Mouse (Mus musculus) c-Kit-positive CD71-negative TER-119-negative erythroid progenitor cells, embryonic 14.5 days (primary cell): Measurements from ENCODE around the gene Prkcb.

Experiments used
- DNase-seq: peaks from one replicate; pipeline ENCODE4 v3.0.0-alpha.2; 2013; ENCODE audit warnings: low read depth

The Prkcb gene

DNA sequence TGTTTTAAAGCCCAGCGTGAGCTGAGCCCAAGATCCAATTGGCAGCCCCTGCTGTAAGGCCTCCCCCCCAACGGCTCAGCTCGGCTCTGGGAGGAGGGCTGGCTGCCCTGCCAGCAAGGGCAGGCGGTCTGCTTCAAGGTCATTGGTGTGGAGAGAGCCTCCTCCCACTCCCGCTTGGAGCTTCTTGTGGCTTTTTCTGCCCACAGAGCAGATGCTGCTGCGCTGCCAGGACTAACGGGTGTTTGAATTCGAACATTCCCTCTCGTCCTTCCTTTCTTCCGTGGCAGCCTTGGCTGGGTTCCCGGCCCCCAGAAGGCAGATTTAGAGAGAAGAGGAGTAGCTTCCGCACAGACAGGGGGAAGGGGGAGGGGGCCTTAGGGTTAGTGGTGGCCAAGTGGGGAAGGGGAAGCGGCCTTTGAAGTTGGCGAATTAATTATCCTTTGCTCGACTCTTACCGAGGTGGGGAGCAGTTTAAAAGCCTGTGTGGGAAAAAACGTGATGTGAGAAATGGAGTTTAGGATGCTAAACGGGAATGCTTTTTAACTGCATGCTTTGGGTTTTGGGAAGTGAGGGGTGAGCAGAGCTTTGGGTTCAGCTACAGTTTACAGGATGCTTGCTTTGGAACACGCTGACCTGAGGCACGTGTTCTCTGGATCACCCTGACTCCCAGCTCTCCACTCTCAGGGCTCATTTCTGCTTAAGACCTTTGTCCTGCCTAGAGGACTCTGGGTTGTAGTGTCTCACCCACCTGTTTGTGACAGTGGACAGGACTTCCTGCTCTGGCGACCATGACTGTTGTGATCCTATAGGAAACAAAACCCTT, 116.2 kb downstream of the Prkcb start:
- no peak for DNase-seq

DNA sequence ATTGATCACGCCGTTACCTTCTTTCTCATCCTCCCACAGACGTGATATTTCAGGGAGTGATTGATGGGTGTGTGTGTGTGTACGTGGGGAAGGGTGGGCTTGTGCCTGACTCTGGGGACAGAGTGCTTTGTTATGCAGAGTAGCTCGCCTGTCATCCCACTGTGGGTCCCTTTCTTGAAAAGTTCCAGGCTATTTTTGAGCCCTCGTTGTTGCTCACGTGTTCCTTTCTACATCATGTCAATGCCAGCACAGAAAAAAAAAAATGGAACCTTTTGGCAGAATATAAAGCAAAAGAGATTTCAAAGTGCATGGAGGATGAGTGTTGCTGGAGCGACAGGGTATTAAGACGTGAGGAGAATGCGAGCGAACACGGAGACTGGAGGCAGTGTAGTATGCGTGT, 118.1 kb downstream of the Prkcb start:
- DNase-seq, result no peak

DNA sequence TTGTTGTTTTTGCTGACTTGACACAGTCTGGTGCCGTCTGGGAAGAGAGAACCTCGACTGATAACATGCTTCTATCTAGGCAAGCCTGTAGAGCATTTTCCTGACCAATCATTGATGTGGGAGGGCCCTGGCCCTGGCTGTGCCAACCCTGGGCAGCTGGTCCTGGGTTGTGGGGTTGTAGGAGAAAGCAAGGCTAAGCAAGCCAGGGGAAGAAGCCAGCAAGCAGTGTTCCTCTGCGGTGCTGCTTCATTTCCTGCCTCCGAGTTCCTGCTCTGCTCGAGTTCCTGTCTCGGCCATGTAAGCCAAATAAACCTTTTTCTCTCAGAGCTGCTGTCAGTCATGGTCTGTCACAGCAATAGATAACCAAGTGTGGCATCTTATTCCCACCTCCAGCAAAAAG, 121.4 kb downstream of the Prkcb start:
- no peak for DNase-seq

DNA sequence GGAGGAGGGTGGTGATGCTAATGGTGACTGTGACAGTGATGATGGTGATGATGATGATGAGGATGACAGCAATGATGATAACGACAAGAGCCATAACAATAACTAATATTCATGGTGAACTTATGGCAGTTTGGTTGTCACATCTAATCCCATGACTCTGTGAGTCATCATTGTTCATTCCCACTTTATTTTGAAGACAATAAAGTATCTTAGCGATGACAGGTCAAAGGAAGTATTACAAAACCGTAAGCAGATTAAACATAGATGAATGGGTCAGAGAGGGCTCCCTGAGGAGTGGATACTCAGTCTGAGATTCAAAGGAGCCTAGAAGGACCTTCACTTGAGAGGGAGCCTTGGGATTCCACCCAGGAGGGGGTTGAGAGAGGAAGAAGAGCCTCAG, 122.3 kb downstream of the Prkcb start:
- DNase-seq, result no peak

DNA sequence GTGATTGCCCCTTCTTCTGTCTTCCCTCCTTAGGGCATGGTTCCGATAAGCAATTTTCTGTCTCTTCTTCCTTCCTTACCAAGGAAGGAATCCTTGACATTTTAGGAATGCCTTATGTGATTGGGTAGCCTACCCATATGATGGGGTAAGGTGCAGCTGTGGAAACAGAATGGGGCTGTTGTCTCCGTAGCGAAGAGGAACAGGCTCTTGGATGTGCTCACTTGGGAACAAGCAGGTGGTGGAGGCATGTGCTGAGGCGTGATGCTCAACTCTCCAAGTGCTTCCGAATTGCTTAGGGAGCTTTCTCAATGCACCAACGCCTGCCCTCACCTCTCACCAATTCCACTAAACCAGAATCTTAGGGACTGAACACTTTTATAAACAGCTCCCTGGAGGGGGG, 124.7 kb downstream of the Prkcb start:
- DNase-seq, result no peak

DNA sequence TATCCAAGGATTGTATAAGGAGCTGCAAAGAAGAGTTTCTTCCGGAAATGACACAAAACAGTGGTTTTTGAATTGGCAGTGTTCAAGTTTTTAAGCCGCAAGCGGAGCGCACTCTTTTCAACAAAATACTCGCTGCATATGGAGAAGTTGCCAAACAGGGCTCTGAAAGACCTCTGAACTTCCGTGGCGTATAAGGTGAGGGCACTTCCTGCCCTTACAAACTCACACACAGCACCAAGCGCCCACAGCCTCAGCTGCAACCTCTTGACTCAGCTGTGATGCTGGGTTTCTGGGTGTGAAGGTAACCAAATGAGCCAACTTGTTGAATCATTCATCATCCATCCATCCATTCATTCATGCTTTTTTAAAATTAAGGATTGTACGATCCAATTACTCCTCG, 125.6 kb downstream of the Prkcb start:
- DNase-seq, result no peak

DNA sequence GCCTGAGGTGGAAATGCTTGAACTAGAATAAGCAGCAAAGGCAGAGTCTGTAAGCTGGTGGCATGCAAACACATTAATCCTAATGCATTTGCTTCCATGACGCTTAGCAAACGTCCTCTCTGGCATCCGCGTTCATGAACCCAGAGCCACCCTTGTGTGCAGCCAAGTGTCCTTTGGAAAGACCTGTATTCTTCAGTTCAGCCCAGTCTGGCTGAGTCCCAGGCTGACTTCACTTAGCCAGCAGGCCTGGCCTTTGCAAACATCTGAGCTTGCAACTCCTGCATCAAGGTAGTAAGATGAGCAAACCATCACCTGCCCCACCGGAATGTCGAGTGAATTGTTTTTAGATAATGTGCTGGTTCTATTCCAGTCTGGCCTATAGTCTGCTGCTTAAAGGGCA, 126.1 kb downstream of the Prkcb start:
- no peak for DNase-seq

DNA sequence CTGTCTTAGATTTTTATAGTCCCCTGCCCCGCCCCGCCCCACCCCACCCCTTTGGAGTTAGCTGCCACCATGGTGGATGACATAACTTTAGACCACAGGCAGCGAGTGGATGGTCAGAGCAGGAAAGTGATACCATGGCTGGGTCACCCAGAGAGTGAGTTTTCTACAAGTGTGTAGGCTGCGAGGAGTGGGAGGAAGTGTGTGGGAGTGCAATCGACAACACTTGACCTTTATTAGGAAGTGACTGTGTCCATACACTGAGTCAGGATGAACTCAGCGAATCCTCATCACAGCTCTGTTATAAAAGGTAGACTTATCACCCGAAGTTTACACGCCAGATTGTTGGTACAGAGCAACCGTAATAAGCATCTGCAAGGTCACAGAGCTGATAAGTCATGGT, 126.8 kb downstream of the Prkcb start:
- no peak for DNase-seq

DNA sequence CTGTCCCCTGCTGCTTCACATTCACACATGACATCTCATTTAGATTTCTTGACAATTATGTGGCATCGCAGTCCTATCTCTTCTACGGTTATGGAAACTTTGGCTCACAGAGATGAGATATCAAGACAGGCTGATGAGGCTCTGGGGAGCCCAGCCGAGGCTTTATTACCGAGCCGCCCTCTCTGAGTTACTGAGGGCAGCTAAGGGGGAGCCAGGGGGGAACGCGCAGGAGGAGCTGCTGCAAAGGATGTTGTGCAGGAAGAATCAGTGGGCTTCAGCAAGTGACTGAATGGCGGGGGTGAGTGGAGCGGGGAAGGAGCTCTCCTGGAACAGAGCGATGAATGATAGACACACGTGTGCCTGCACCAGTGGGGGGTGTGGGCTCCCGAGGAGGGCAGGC, 127.4 kb downstream of the Prkcb start:
- DNase-seq, result no peak

DNA sequence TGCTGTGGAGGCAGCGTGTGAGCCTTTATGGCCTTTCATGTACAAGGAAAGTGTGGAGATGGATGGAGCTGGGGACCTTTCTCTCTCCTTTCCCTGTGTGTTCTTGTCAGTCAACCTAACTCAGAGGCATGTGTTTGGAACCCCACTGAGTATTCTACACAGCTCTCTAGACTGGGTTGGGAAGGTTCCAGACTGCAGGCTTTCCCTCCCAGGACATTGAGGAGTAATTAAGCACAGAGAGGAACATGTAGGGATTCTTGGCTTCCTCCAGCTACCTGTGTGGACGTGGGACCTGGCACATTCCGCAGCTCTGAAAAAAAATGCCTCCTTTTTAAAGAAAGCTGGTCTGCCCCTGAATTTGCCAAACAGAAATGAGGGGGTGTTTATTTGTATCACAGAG, 130.0 kb downstream of the Prkcb start:
- DNase-seq, result no peak

DNA sequence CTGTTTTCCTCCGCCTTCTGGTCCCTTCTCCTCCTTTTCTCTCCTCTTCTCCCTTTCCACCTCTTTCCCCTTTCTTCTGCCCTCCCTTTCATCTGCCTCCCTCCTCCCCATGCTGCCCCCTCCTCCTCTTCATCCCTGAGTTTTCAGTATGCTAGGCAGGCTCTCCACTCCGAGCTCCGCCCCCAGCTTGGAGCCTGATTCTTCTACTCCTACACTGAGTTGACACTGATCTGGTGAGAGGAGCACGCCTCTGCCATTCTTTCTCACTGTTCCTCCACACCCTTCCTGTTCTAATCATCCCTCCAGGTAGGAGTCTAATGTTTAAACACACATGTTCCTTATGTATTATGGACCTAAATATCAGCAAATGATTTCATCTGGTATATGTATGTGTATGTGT, 135.3 kb downstream of the Prkcb start:
- no peak for DNase-seq

DNA sequence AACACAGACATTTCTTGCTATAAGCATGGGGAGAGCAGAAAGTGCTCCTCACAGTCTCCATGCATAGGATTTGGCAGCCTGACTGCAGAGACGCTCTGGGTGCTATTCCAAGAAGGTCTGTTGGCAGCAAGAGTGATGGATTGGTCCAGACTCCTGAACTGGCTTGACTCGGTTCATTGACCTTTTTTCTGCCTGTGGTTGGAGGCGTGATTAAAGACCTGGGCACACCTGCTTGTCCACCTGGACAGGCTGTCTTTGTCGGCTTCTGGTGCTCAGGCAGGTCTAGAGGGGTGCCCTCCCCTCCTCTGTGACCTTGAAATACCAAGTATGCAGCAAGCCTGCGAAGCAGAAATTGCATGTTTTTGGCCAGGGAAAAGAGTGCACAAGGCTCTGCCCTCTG, 140.6 kb downstream of the Prkcb start:
- DNase-seq, result no peak

DNA sequence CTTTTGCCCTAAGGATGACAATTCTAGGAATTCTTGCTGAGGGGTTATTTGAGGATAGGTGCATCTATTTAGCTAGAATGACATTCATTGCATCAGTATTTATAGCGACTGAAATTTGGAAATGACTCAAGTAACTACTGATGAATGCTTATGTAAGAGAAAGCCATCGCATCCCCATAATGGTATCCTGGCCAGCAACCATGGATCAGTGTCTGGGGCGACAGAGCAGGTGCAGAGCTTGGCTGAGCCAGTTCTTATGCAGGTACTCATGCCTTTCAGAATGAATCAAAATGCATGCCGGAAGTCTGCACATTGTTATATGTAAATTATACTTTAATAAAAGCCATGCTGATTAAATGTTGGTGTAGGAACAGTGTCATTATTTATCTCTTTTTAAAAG, 143.8 kb downstream of the Prkcb start:
- no peak for DNase-seq

DNA sequence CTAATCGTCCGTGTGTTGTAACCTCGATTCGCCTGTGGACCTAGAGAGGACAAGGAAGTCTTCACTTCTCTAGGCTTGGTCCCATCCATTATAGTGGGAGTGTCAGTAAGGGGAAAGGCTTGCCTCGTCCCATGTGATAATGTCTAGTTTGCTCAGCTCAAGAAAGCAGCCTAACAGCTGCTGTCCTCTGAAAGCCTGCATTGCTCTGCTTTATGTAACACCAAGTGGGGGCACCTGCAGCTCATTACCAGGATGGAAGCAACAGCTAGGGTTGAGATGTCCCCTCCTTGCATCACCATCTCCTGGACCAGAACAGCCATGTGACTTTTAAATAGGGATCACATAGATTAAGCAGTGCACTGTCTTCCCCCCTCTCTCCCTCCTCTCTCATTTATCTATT, 144.8 kb downstream of the Prkcb start:
- DNase-seq, result no peak

DNA sequence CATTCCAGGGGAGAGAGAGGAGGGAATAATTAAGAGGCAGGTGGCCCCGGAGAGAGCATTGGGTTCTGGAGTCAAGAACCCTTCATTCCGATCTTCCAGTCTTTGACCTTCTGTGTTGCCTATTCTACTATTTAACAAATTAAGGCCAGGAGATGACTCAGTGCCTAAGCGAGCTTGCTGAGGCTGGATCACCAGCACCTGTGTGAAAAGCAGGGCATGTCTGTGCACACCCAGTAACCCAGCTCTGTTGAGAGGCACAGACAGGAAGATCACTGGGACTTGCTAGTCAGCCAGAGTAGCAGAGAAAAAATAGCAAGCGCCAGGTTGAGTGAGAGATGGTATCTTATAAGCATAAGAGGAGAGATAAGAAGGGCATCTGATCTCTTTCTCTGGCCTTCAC, 146.4 kb downstream of the Prkcb start:
- DNase-seq, result no peak

DNA sequence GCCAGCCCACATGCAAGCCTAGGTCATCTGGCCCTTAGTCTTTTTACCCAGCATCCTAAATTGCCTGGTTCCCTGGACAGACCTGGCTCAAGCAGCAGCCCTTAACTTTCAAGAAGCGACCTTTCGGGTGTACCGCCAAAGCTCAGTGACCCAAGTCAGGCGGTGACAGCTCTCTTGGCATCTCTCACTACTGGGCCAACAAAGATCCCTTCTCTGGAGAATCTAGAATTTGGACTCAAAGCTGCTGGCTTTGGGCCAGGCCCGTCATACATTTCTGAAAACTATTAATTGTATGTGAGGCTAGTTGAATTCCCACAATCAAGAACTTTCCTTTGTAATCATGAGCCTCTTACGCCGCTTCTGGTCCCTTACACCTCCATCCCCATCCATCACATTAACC, 147.0 kb downstream of the Prkcb start:
- no peak for DNase-seq

DNA sequence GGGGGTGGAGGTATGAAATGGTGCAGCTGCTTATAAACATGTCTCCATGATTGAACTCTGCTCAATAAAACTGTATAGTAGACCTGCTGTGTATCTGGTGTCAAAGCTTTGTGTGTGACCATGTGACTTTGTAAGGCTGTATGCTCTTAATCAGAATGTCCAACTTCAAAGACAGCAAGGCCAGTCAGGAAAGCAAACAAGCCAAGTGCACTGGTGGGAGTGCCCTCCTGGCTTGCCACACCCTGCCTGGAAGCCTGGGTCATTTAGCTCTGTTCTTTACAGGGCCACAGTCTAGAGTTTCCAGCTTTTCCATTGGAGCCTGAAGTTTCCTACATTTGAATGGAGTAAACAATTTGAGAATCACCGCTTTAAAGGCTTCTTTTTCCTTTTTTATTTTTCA, 148.8 kb downstream of the Prkcb start:
- no peak for DNase-seq

DNA sequence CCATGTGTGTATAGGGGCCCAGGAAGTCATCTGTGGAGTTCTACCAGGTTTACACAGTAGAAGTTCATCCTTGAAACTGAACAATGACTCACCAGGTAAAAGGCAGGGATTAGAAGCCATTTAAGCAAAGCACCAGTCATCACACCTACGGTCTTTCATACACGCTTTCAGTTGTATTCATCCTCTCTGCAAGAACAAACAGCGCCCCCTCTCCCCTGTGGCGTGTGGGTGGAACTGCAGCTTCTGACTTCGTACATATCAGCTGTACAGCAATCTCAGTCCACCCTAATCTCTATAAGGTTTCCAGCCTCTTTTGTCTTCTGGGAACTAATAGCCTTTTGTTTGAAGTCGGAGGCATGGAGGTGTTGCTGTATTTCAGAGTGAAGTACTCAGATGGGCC, 156.5 kb downstream of the Prkcb start:
- peak; percentile 40 for DNase-seq

DNA sequence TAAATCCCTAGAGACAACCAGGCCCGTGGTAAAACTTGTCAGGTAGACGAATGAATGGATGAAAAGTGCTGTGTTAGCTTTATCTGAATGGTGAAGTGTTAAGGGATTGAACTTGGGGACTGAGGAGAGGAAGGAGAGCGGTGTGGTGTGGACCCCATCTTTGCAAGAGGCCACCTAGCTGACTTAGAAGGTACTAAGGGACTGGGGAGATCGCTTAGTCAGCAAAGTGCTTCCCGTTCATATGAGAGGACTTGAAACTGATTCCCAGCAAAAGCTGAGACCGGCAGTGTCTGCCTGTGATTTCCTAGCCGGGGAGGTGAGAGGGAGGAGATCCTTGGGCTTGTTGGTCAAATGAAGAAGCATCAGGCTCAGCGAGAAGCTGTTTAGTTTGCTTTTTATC, 164.1 kb downstream of the Prkcb start:
- no peak for DNase-seq

DNA sequence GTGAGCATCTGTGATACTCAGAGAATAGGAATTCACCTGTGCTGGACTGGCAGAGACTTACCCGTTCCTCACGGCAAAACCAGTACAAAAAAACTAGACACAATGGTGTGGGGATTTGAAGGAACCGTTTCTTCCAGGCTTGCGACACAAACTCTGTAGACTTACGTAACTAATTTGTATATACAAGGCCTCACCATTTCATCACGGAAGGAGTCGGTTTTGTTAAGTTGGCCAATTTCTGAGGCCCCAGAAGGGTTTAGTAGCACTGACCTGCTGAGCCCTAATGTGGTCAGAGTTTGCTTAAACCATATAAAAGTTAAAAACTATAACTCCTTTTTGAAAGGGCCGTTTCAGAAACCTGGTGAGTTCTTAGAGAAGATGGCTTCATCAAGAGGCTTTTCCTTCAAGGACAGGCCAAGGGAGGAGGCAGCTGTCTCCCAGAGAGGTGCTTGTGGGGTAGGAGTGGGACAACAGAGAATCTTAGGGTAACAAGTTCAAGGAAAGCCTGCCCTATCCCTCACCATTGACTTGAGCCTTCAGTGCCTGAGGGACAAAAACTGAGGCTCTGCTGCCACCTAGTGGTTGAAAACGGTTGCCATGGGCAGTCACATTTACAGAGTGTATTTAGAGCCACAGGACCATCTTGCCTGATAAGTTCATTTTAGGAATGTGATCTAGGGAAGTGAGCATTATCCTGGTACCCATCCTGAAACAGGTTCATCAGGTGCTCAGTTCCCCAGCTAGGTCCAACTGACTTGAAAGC, 170.8 kb downstream of the Prkcb start:
- peak; percentile 85 for DNase-seq

DNA sequence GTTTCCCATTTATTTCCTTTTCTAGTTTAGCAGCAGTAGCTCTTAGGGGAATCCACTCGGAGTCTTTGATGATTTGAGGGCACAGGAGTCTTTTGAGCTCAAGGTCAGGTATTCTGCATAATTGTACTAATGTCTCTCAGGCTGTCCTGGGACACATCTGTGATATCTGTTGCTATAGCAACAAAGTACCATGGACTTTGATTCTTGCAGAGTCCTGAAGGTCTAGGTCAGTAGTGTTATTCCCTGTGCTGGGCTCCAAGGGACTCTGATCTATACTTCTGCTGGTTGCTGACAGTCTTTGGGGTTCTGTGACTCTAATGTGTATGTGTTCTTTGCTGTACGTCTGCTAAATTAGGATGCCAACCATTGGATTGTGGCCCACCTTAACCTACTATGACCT, 171.5 kb downstream of the Prkcb start:
- no peak for DNase-seq

DNA sequence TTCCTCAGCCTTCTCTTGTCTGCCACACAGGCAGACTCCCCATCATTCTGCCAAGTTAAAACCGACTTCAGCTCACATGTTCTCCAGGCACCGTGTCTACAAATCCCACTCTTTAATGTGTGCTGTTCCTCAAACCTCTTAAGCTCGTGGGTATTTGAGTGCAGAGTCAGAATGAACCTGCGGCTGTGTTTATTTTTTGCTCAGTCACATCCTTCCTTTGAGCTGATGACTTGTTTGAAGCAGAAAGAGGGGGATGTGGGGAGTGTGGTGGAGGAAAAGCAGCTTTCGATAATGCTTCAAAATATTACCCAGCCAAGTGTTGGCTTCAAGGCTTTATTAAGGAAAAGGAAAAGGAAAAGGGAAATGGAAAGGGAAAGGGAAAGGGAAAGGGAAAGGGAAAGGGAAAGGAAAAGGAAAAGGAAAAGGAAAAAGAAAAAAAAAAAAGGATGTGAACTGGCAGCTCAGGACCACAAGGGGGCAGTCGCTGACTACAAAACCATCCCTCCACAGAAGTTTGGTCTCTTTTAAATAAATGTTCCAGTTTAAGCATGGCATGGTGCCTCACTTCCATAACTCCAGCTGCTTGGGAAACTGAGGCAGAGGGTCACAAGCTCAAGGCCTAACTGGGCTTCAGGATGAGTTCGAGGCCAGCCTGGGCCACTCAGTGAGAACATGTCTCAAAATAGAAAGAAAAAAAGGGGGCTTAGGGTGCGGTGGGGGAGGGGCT, 177.4 kb downstream of the Prkcb start:
- DNase-seq, result no peak

DNA sequence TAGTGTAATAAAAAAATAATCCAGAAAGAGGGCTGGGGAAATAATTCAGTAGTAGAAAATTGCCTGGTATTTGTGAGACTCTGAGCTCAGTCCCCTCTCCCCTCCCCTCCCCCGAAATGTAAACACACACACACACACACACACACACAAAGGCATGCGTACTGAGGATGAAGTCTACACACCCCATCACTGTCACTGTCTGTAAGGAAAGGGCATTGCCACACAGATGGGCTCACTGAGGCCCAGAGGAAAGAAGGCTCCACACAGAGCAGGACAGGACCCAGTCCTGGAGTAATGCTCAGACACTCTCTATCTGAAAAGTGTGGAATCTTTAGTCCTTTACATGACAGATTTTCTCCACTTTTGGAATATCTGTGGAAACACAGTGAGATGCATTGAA, 178.2 kb downstream of the Prkcb start:
- no peak for DNase-seq
